30 mouse cellular contexts compared by ENCODE assay signal in the genomic region with DNA sequence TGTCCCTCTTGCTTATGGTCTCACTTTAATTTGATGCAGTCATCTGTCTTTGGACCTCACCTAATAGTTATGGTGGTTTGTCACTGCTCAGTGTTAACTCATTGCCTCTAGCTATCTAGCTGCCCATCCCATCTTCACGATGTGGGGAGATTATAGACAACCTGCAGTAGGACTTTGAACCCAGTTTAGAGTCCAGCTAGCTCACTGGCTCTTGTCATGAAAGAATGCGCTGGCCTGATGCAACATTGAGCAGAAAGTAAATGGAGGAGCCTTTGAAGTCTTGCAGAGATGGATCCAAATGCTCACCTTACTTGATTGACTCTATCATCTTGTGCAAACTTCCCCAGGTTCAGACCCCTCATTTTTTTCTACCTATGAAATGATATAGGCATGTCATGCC.
"Had no signal": no experiment of that assay in that cellular context is flagged by ENCODE, and none has a peak within 500 bp of the region (broad histone marks: within the 10 kb centered on the region; RNA-seq: fewer than 3 reads in every experiment).

No protein-coding gene starts in this region.

- H3K27me3 ChIP-seq: limb, embryonic 12.5 days; limb, embryonic 13.5 days; limb, embryonic 15.5 days; liver, embryonic 12.5 days; liver, embryonic 13.5 days; liver, embryonic 15.5 days; lung, embryonic 15.5 days; megakaryocyte, embryonic 14.5 days; midbrain, embryonic 12.5 days; midbrain, embryonic 13.5 days; midbrain, embryonic 15.5 days; neural tube, embryonic 12.5 days had no signal

- ATAC-seq: liver, embryonic 12.5 days; lung, postnatal 0 days; midbrain, embryonic 13.5 days; midbrain, embryonic 15.5 days; midbrain, embryonic 16.5 days had no signal

- H3K4me1 ChIP-seq: limb, embryonic 12.5 days; limb, embryonic 13.5 days; limb, embryonic 15.5 days; liver, embryonic 12.5 days; liver, embryonic 13.5 days; liver, embryonic 15.5 days; lung, embryonic 15.5 days; megakaryocyte, embryonic 14.5 days; midbrain, embryonic 10.5 days; midbrain, embryonic 12.5 days; midbrain, embryonic 13.5 days; midbrain, embryonic 15.5 days; neural tube, embryonic 12.5 days had no signal

- H3K4me3 ChIP-seq: left cerebral cortex, adult 2 months; limb, embryonic 10.5 days; limb, embryonic 12.5 days; limb, embryonic 13.5 days; limb, embryonic 15.5 days; liver, embryonic 12.5 days; liver, embryonic 13.5 days; liver, embryonic 15.5 days; lung, embryonic 15.5 days; megakaryocyte, embryonic 14.5 days; midbrain, embryonic 10.5 days; midbrain, embryonic 12.5 days; midbrain, embryonic 13.5 days; midbrain, embryonic 15.5 days; myocyte; neural tube, embryonic 12.5 days had no signal

- H3K4me2 ChIP-seq: limb, embryonic 12.5 days; limb, embryonic 13.5 days; limb, embryonic 15.5 days; liver, embryonic 12.5 days; liver, embryonic 13.5 days; liver, embryonic 15.5 days; lung, embryonic 14.5 days; lung, embryonic 15.5 days; midbrain, embryonic 11.5 days; midbrain, embryonic 12.5 days; midbrain, embryonic 13.5 days; midbrain, embryonic 15.5 days; neural tube, embryonic 12.5 days had no signal

- DNase-seq: left cerebral cortex, postnatal 4 days; liver, embryonic 13.5 days; lung, adult 18-20 months; lung, adult 2 months; lung, embryonic 14.5 days; lung, postnatal 10 days; lung, postnatal 14 days; lung, postnatal 36 days; lung, postnatal 4 days; midbrain, embryonic 14.5 days had no signal

- H3K9ac ChIP-seq: limb, embryonic 12.5 days; limb, embryonic 13.5 days; limb, embryonic 15.5 days; liver, embryonic 12.5 days; liver, embryonic 13.5 days; liver, embryonic 14.5 days; liver, embryonic 15.5 days; lung, embryonic 14.5 days; lung, embryonic 15.5 days; midbrain, embryonic 12.5 days; midbrain, embryonic 13.5 days; midbrain, embryonic 15.5 days; neural tube, embryonic 12.5 days had no signal

- H3K27ac ChIP-seq: left cerebral cortex, adult 2 months; limb, embryonic 10.5 days; limb, embryonic 12.5 days; limb, embryonic 13.5 days; limb, embryonic 15.5 days; liver, embryonic 12.5 days; liver, embryonic 13.5 days; liver, embryonic 14.5 days; liver, embryonic 15.5 days; lung, embryonic 15.5 days; macrophage; midbrain, embryonic 10.5 days; midbrain, embryonic 12.5 days; midbrain, embryonic 13.5 days; midbrain, embryonic 15.5 days; neural tube, embryonic 12.5 days had no signal

- H3K36me3 ChIP-seq: limb, embryonic 10.5 days; limb, embryonic 12.5 days; limb, embryonic 13.5 days; limb, embryonic 15.5 days; liver, embryonic 12.5 days; liver, embryonic 13.5 days; liver, embryonic 15.5 days; lung, embryonic 15.5 days; midbrain, embryonic 10.5 days; midbrain, embryonic 12.5 days; midbrain, embryonic 13.5 days; midbrain, embryonic 15.5 days; neural tube, embryonic 12.5 days had no signal

- H3K9me3 ChIP-seq: limb, embryonic 10.5 days; limb, embryonic 12.5 days; limb, embryonic 13.5 days; limb, embryonic 15.5 days; liver, embryonic 12.5 days; liver, embryonic 15.5 days; lung, embryonic 15.5 days; midbrain, embryonic 10.5 days; midbrain, embryonic 12.5 days; midbrain, embryonic 13.5 days; midbrain, embryonic 15.5 days; neural tube, embryonic 12.5 days had no signal
